Mouse (Mus musculus) adrenal gland, postnatal 10 days (tissue): Measurements from ENCODE around the gene Mrap2. TPM values are rescaled to one million over a fixed set of nuclear protein-coding genes. Genes with fewer than 3 reads are reported as not detected.

Source experiments
- DNase-seq: peaks from one replicate; pipeline ENCODE4 v3.0.0; 2021; ENCODE audit warnings: mixed read lengths
- total RNA-seq, 2 experiments: library from RNA; stranded (reverse); gene quantifications; 2 replicates each; pipeline ENCODE4 v1.2.3; 2021

Gene Mrap2
- total RNA-seq, 2 experiments from 2014 or later: 2.4 to 2.7 TPM

DNA sequence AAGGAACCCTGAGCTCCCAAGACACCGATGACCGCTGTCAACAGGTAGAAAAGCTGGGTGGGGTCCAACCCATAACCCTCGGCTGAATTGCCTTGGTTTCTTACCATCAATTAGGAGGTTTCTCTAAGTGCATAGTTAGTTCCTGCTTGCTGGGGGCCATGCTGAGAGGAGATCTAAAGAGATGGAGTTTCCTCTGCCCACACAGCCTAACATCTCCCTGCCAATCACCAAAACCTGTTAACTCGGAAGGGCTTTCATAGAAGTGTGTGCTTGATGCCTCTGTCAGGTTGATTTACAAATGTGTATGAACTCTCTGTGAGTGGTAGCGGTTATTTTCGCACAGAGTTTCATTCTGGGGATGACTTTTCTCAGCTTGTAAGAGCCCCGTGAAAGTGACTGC lies 34.4 kb downstream of the Mrap2 start:
- DNase-seq: no peak

DNA sequence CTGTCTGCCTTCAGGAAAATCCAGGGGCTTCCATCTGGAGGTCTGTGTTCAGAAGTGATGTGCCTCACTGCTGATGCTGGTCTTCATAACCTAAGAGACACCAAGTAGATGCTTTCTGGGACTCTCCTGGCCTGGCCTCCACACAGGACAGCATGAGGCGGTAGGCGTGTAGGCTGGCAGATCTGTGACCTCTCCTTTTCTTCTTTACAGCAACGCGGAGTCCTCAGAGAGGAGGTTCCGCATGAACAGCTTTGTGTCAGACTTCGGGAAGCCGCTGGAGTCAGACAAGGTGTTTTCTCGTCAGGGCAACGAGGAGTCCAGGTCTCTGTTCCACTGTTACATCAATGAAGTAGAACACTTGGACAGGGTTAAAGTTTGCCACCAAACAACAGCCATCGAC lies 38.1 kb downstream of the Mrap2 start:
- no peak for DNase-seq

DNA sequence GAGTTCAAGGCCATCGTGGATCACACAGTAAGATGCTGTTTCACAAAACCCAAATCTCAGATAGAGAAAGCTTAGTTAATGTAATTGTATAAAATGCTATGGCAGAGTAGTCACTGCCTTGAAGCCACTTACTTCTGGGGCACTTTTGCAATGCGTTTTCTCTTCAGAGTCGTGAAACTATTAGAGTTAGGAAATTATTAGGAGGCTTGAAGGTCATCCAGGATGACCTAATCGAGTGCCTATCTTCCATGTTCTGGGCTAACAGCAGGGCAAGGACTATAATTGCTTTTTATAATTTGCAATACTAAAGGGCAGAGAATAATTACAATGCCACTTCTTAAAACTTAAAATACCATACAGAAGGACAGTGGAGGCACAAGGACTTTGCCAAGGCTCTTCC lies 43.2 kb downstream of the Mrap2 start:
- peak; percentile 21 for DNase-seq

DNA sequence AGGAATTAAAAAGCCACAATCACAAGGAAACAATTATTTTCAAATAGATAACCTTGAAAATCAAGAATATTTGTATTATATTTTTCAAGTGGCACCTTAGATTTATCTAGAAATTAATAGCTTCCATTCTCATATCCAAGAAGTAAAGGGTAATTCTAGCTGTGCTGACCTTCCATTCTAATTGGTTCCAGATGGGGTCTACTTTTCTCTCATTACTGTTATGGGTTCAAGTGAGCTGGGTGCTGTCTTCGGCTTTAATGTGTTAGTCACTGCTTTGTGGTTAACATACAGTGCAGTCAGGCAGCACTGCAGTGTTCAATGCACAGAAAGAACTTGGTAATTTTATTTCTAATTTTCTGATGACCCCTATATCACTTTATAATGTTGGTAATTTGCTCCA lies 49.6 kb downstream of the Mrap2 start:
- DNase-seq: no peak

DNA sequence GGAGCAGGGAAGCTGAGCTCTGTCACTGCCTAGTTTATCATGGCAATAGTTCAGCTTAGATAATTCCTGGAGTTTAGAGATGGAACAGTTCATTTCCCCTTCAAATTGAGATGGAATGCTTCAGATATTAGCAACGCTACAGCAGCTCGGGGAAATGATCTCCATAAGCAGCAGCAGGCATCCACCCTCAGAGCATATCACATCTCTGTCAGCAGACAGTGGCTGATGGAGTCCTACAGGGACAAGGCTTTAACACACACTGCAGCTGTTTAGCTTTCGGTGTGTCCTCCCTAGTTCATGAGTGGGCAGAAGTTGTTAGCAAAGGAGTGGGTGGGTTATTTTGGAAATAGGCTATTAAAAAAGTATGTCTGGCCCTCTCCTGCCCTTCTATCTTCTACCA lies 53.2 kb downstream of the Mrap2 start:
- no peak for DNase-seq

DNA sequence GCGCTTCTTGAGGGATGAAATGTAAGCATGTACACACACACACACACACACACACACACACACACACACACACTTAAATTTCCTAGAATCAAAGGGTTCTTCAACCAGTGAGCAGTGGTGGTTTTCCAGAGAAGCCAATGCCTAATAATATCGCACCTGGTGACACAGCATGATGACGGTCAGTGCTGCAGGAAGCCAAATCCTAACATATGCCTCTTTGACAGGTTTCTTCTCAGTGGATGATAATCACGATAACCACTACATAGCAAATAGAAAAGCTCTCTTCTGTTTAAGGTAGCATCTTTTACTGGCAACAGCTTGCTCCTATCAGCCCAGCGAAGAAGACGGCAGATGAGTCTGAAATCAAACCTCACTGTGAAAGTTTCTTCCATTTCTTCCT lies 53.9 kb downstream of the Mrap2 start:
- no peak for DNase-seq

DNA sequence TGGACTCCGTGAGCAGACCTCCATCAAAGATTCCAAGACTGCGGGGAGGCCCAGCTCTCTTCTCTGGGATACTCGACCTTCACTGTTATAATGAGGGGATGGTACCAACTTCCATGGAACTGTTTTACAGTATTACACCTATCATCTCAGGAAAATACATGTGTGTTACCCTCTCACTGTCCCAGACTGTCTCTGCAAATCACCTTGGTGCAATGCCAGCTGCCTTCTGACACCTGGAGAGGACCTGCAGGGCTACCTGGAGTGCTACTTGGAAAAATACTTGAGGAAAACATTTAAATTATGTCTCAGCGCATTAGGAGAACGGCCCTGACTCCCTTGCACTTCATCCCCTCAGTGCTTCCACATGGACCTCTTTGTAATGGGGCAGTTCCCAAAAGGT lies 56.3 kb downstream of the Mrap2 start:
- DNase-seq: no peak

- DNase-seq: no peak
Observed at GRCm38 (mm10) chr9:87200919-87201318, 56.8 kb downstream of the Mrap2 start.

DNA sequence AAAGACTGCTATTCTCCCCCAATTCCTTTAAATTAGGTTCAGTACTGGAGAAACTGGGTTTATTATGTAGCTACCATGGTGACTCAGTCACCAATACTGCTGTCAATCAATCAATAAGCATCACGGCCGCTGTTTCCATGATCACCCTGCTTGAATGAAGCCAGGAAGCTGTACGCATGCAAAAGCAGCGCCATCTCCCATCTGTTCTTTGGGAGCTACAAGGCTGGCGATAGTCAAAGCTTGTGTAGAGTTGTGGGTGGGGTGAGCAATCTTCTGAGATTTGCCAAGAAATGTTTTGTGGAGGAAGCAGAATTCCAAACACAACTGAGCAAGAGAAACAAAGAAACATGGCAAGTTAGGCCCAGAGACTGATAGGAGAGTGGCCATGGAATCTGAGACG lies 58.3 kb downstream of the Mrap2 start:
- no peak for DNase-seq

DNA sequence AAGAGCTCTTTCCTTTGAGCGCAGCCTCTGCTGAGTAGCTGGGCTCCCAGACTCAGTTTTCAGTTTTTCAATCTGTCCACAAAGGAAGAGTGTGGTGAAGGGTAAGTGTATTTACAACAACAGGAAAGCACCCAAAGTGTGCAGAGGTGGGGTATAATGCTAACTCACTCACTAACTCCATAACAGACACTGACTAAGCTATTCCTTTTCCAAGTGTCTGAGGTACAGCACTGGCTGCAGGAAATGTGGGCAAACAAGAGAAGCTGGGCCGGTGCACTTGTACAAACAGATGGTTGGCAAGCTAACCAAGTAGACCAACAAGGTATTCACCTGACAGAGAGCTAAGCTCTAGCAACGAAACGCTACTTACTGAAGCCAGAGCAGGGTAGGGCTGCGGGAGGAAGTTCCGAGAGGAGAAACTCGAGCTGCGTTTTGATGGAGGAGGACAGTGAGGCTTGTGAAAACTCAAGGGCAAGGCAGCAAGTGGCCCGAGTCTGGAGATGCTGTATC lies 66.8 kb downstream of the Mrap2 start:
- no peak for DNase-seq

GRCm38 (mm10) chr9:87213204-87213603 lies 69.1 kb downstream of the Mrap2 start:
- DNase-seq: no peak

Other genes with a start within 250 kb of the Mrap2 start
- under 1 TPM; 0.45 to 0.70 TPM for gene Ripply2, start 128.8 kb upstream of the Mrap2 start, total RNA-seq
- 10 to 100 TPM; 31.7 to 35.9 TPM for gene Cyb5r4, start 122.3 kb upstream of the Mrap2 start, total RNA-seq
- gene Cep162, start 111.2 kb downstream of the Mrap2 start, total RNA-seq: 1 to 10 TPM; 3.8 to 7.2 TPM